Mouse (Mus musculus) heart, postnatal 0 days (tissue): ENCODE measurements around the gene Cic.

Experiments used
- CTCF ChIP-seq: IDR thresholded peaks from 2 replicates; pipeline ENCODE4 v1.5.1; 2016; ENCODE audit warnings: antibody characterized with exemption, control low read depth, low read depth
- EP300 ChIP-seq: IDR thresholded peaks from 2 replicates; pipeline ENCODE4 v1.6.1; 2016; ENCODE audit warnings: antibody characterized with exemption, low read depth

GRCm38 (mm10) chr7:25305481-25305880, 38.0 kb downstream of the Cic start:
- no peak for TF ChIP-seq CTCF
- no peak for TF ChIP-seq EP300
